Mouse (Mus musculus) neural tube, embryonic 13.5 days (tissue): ENCODE data around the gene Gm8369. TPM values are rescaled to one million over a fixed set of nuclear protein-coding genes. Genes with fewer than 3 reads are reported as not detected.

Experiments used
- polyA plus RNA-seq: library from polyadenylated mRNA; unstranded; fragments of >200 nt; fragmentation: Nextera tagmentation; extraction: Ambion mirVana; gene quantifications from 2 replicates; pipeline ENCODE4 v1.2.1, GENCODE M21; 2015

Gene Gm8369
- polyA plus RNA-seq, 1 experiment from 2014 or later = not detected

Other genes with a start within 250 kb of the Gm8369 start
- gene Ms4a1, start 219.7 kb upstream of the Gm8369 start, polyA plus RNA-seq = not detected in 2 replicates
- gene Ms4a5, start 202.1 kb upstream of the Gm8369 start, polyA plus RNA-seq = not detected in 2 replicates
- gene Ms4a14, start 171.5 kb upstream of the Gm8369 start, polyA plus RNA-seq = 0.08 TPM in 1 of 2 replicates, not detected in the other
- gene Ms4a7, start 149.8 kb upstream of the Gm8369 start, polyA plus RNA-seq = 3.9 and 4.3 TPM in 2 replicates
- gene Ms4a4a, start 110.4 kb upstream of the Gm8369 start, polyA plus RNA-seq = 3.2 and 3.6 TPM in 2 replicates
- 0.11 and 0.59 TPM in 2 replicates for gene Ms4a4c, start 81.2 kb upstream of the Gm8369 start, polyA plus RNA-seq
- not detected in 2 replicates for gene Ms4a4b, start 42.4 kb upstream of the Gm8369 start, polyA plus RNA-seq
- gene Ms4a6c, start 16.6 kb upstream of the Gm8369 start, polyA plus RNA-seq = 2.9 and 3.3 TPM in 2 replicates
- gene Ms4a6b, start 30.6 kb downstream of the Gm8369 start, polyA plus RNA-seq = 3.7 and 3.8 TPM in 2 replicates
- 0.25 TPM in 1 of 2 replicates, not detected in the other for gene Ms4a4d, start 50.9 kb downstream of the Gm8369 start, polyA plus RNA-seq
- 1.8 and 2.2 TPM in 2 replicates for gene Ms4a6d, start 118.9 kb downstream of the Gm8369 start, polyA plus RNA-seq
- 0.18 and 0.40 TPM in 2 replicates for gene Ms4a2, start 137.8 kb downstream of the Gm8369 start, polyA plus RNA-seq
- gene Ms4a3, start 154.9 kb downstream of the Gm8369 start, polyA plus RNA-seq = 0.18 TPM in 1 of 2 replicates, not detected in the other
- not detected in 2 replicates for gene Oosp2, start 174.6 kb downstream of the Gm8369 start, polyA plus RNA-seq
- not detected in 2 replicates for gene Oosp1, start 205.2 kb downstream of the Gm8369 start, polyA plus RNA-seq
- gene Oosp3, start 211.1 kb downstream of the Gm8369 start, polyA plus RNA-seq = not detected in 2 replicates